8 mouse cellular contexts compared by ENCODE assay signal in genomic region chr13:55105045-55105952, GRCm38 (mm10). TPM values are rescaled to one million over a fixed set of nuclear protein-coding genes. Genes with fewer than 3 reads are reported as not detected.
DNase-seq lines count a peak whose midpoint lies in the region; ATAC-seq and TF ChIP-seq lines count a peak whose summit lies in the region.

Zfp346 (plus strand) TSS chr13:55105311.

- no peaks in the 10 kb centered on the region for H3K27me3 ChIP-seq in heart, embryonic 12.5 days (replicated peaks)
- no peaks in the 10 kb centered on the region for H3K27me3 ChIP-seq in kidney, postnatal 0 days (ENCODE audit: insufficient read depth, low read length)
- H3K27me3 ChIP-seq in liver, embryonic 11.5 days (replicated peaks; ENCODE audit: control insufficient read depth, insufficient read depth, low read length) = no peaks in the 10 kb centered on the region
- no peaks in the 10 kb centered on the region for H3K27me3 ChIP-seq in stomach, embryonic 14.5 days (ENCODE audit: control insufficient read depth, insufficient read depth, low read length)

- ATAC-seq in erythroid progenitor cell, adult 5-6 weeks (replicated peaks; ENCODE audit: low FRiP score, poor library complexity, severe bottlenecking) = peak; percentile 93
- ATAC-seq in heart, embryonic 12.5 days (ENCODE audit: insufficient number of reproducible peaks, low FRiP score) = peak; percentile 96
- ATAC-seq in kidney, postnatal 0 days (replicated peaks; ENCODE audit: low FRiP score, low read depth) = peak; percentile 96
- peak; percentile 90 for ATAC-seq in liver, embryonic 11.5 days (replicated peaks; ENCODE audit: low FRiP score)
- ATAC-seq in stomach, embryonic 14.5 days (ENCODE audit: insufficient number of reproducible peaks, insufficient read depth, low FRiP score, low read depth) = peak; percentile 96

- WGBS in heart, embryonic 12.5 days = under 1% methylated on average over 64 of the region's 66 CpGs
- under 1% methylated on average over 66 of the region's 66 CpGs for WGBS in kidney, postnatal 0 days
- under 1% methylated on average over 66 of the region's 66 CpGs for WGBS in liver, embryonic 11.5 days
- WGBS in stomach, embryonic 14.5 days = under 1% methylated on average over 59 of the region's 66 CpGs

- peaks cover 21% of the 10 kb centered on the region for H3K36me3 ChIP-seq in heart, embryonic 12.5 days
- 0 out of 2 replicates have a peak, but pooled peaks cover 3% of the 10 kb centered on the region for H3K36me3 ChIP-seq in kidney, postnatal 0 days (ENCODE audit: insufficient read depth, low read length)
- peaks cover 9% of the 10 kb centered on the region; the same call in 1 of the 2 replicates for H3K36me3 ChIP-seq in liver, embryonic 11.5 days (ENCODE audit: control insufficient read depth, insufficient read depth, low read length)
- peaks cover 5% of the 10 kb centered on the region; the same call in 1 of the 2 replicates for H3K36me3 ChIP-seq in stomach, embryonic 14.5 days (ENCODE audit: control insufficient read depth, insufficient read depth, low read length)

- peak; percentile 95 for DNase-seq in CD4-positive helper T cell, adult 2 months (ENCODE audit: low read depth, low spot score)
- DNase-seq in brain, embryonic 18.5 days (ENCODE audit: low read depth, low spot score) = peak; percentile 83
- peak; percentile 98 for DNase-seq in kidney, postnatal 0 days (ENCODE audit: low spot score)
- peak; percentile 96 for DNase-seq in liver, embryonic 11.5 days (ENCODE audit: low spot score)
- DNase-seq in naive thymus-derived CD4-positive, alpha-beta T cell, adult 2 months (ENCODE audit: low read depth) = peak; percentile 97

- H3K4me3 ChIP-seq in heart, embryonic 12.5 days = peak within 1 kb of the TSS; percentile 91
- peak within 1 kb of the TSS; percentile 72 for H3K4me3 ChIP-seq in kidney, postnatal 0 days (replicated peaks; ENCODE audit: low read depth, low read length)
- H3K4me3 ChIP-seq in liver, embryonic 11.5 days (ENCODE audit: low read depth, low read length) = peak within 1 kb of the TSS; percentile 81
- peak within 1 kb of the TSS; percentile 87 for H3K4me3 ChIP-seq in stomach, embryonic 14.5 days (ENCODE audit: low read depth, low read length)

- H3K4me1 ChIP-seq in heart, embryonic 12.5 days (replicated peaks) = peaks cover 24% of the 10 kb centered on the region
- peaks cover 7% of the 10 kb centered on the region for H3K4me1 ChIP-seq in kidney, postnatal 0 days (replicated peaks; ENCODE audit: insufficient read depth, low read length)
- peaks cover 10% of the 10 kb centered on the region; the same call in 1 of the 2 replicates for H3K4me1 ChIP-seq in liver, embryonic 11.5 days (replicated peaks; ENCODE audit: control insufficient read depth, insufficient read depth, low read length)
- H3K4me1 ChIP-seq in stomach, embryonic 14.5 days (ENCODE audit: control insufficient read depth, insufficient read depth, low read length) = peaks cover 6% of the 10 kb centered on the region; the same call in 1 of the 2 replicates

- peak within 1 kb of the TSS; percentile 85 for H3K27ac ChIP-seq in heart, embryonic 12.5 days (ENCODE audit: poor library complexity, severe bottlenecking)
- peak within 1 kb of the TSS; percentile 91 for H3K27ac ChIP-seq in kidney, postnatal 0 days
- H3K27ac ChIP-seq in liver, embryonic 11.5 days (ENCODE audit: low read depth, low read length) = peak within 1 kb of the TSS; percentile 72
- peak within 1 kb of the TSS; percentile 77 for H3K27ac ChIP-seq in stomach, embryonic 14.5 days (ENCODE audit: low read length)

- H3K9me3 ChIP-seq in heart, embryonic 12.5 days (replicated peaks) = no peaks in the 10 kb centered on the region
- no peaks in the 10 kb centered on the region for H3K9me3 ChIP-seq in kidney, postnatal 0 days (replicated peaks; ENCODE audit: low read length)
- H3K9me3 ChIP-seq in liver, embryonic 11.5 days (ENCODE audit: control insufficient read depth, low read length) = no peaks in the 10 kb centered on the region
- H3K9me3 ChIP-seq in stomach, embryonic 14.5 days (ENCODE audit: control insufficient read depth, low read depth, low read length) = no peaks in the 10 kb centered on the region

- peak within 1 kb of the TSS; percentile 75 for H3K4me2 ChIP-seq in heart, embryonic 12.5 days
- H3K4me2 ChIP-seq in kidney, postnatal 0 days (ENCODE audit: low read length) = peak within 1 kb of the TSS; percentile 67
- peak within 1 kb of the TSS; percentile 95 for H3K4me2 ChIP-seq in liver, embryonic 11.5 days
- peak within 1 kb of the TSS; percentile 78 for H3K4me2 ChIP-seq in stomach, embryonic 14.5 days (replicated peaks; ENCODE audit: low read depth, low read length)

- peak within 1 kb of the TSS; percentile 89 for H3K9ac ChIP-seq in heart, embryonic 12.5 days
- peak within 1 kb of the TSS; percentile 78 for H3K9ac ChIP-seq in kidney, postnatal 0 days (ENCODE audit: low read depth, low read length)
- peak within 1 kb of the TSS; percentile 85 for H3K9ac ChIP-seq in liver, embryonic 11.5 days (ENCODE audit: low read depth, low read length)
- H3K9ac ChIP-seq in stomach, embryonic 14.5 days (replicated peaks; ENCODE audit: low read depth, low read length) = peak within 1 kb of the TSS; percentile 73

- TF ChIP-seq CTCF in kidney, postnatal 0 days (IDR thresholded peaks at IDR 0.05; ENCODE audit: low read depth) = peak; percentile 68

RNA-seq across cellular contexts. Expression of gene Zfp346, which starts in this region (rescaled TPM):
- total RNA-seq in erythroid progenitor cell, adult 5-6 weeks (2015; ENCODE audit: low replicate concordance) = 17.2 and 19.8 TPM in 2 replicates
- total RNA-seq in erythroid progenitor cell, adult 5-6 weeks (2017; ENCODE audit: low replicate concordance) = 21.1 and 21.5 TPM in 2 replicates
- 18.6 and 20.5 TPM in 2 replicates for polyA plus RNA-seq in heart, embryonic 12.5 days (2016; fragmentation: Nextera tagmentation; extraction: Ambion mirVana)
- polyA plus RNA-seq in kidney, postnatal 0 days (2015; fragmentation: Nextera tagmentation; extraction: Ambion mirVana) = 11.8 and 13.1 TPM in 2 replicates
- polyA plus RNA-seq in liver, embryonic 11.5 days (2014; fragmentation: Nextera tagmentation; extraction: Ambion mirVana) = 18.9 and 19.5 TPM in 2 replicates
- polyA plus RNA-seq in stomach, embryonic 14.5 days (2014; fragmentation: Nextera tagmentation; extraction: Ambion mirVana) = 22.7 and 23.1 TPM in 2 replicates

Comparison
In these comparisons a context has a peak if more than half of its experiments do, and no peak if none do; other contexts are left out.
1. Peak in every context shown above with its lines: DNase-seq, ATAC-seq, H3K4me3 ChIP-seq and H3K27ac ChIP-seq.